Mouse (Mus musculus) liver, postnatal 0 days (tissue): ENCODE measurements around the gene Uqcr11. TPM values are rescaled to one million over a fixed set of nuclear protein-coding genes. Genes with fewer than 3 reads are reported as not detected.

Experiments
- ATAC-seq: fragments of 200-750 bp; cut with Nextera tagmentation; 2 replicates; pipeline ENCODE4 v1.8.0; 2017; ENCODE audit warnings: mild to moderate bottlenecking, moderate library complexity
- DNase-seq: peaks from one replicate; pipeline ENCODE4 v3.0.0-alpha.2; 2016
- H3K27ac ChIP-seq: fragments of 300-500 bp; sonication (generic); 2 replicates; pipeline ENCODE4 v1.5.1; 2014; ENCODE audit warnings: antibody characterized with exemption, moderate library complexity, mild to moderate bottlenecking, low read depth
- H3K27me3 ChIP-seq: fragments of 300-500 bp; sonication (generic); 2 replicates; pipeline ENCODE4 v1.6.1; 2014; ENCODE audit warnings: low read length, control low read depth, mixed read lengths; ENCODE audit not compliant: insufficient read depth
- H3K36me3 ChIP-seq: fragments of 300-500 bp; sonication (generic); replicated peaks from 2 replicates; pipeline ENCODE4 v1.6.1; 2014; ENCODE audit warnings: mild to moderate bottlenecking, control low read depth, low read length, moderate library complexity, mixed read lengths; ENCODE audit not compliant: insufficient read depth
- H3K4me1 ChIP-seq: fragments of 300-500 bp; sonication (generic); 2 replicates; pipeline ENCODE4 v1.6.1; 2014; ENCODE audit warnings: antibody characterized with exemption, mild to moderate bottlenecking, control low read depth; ENCODE audit not compliant: insufficient read depth
- H3K4me2 ChIP-seq: fragments of 300-500 bp; sonication (generic); 2 replicates; pipeline ENCODE4 v1.6.1; 2014; ENCODE audit warnings: low read depth, mild to moderate bottlenecking, low read length, moderate library complexity, mixed read lengths
- H3K4me3 ChIP-seq: fragments of 300-500 bp; sonication (generic); 2 replicates; pipeline ENCODE4 v1.5.1; 2014; ENCODE audit warnings: low read depth, low read length
- H3K9ac ChIP-seq: fragments of 300-500 bp; sonication (generic); replicated peaks from 2 replicates; pipeline ENCODE4 v1.6.1; 2014; ENCODE audit warnings: mild to moderate bottlenecking, moderate library complexity
- H3K9me3 ChIP-seq: fragments of 300-500 bp; sonication (generic); 2 replicates; pipeline ENCODE4 v1.6.1; 2016; ENCODE audit warnings: mild to moderate bottlenecking, control low read depth, low read length, mixed read lengths
- CTCF ChIP-seq: sonication (generic); IDR thresholded peaks from 2 replicates; pipeline ENCODE4 v1.5.1; 2016; ENCODE audit warnings: antibody characterized with exemption, low read depth
- EP300 ChIP-seq: IDR thresholded peaks from 2 replicates; pipeline ENCODE4 v1.6.1; 2016; ENCODE audit warnings: antibody characterized with exemption, low read depth, mild to moderate bottlenecking
- WGBS: fragments of 180-500 bp; shearing (Covaris S2); extraction: QIAGEN DNeasy Blood & Tissue Kit; methylation state at CpG from one replicate; pipeline ENCODE4 v1.1.7; 2014; ENCODE audit not compliant: insufficient replicate concordance; 5-methylcytosine and 5-hydroxymethylcytosine counted together
- polyA plus RNA-seq: library from polyadenylated mRNA; unstranded; fragments of >200 nt; fragmentation: Nextera tagmentation; extraction: Ambion mirVana; gene quantifications from 2 replicates; pipeline ENCODE4 v1.2.1, GENCODE M21; 2015

Gene Uqcr11
- polyA plus RNA-seq, 1 experiment from 2014 or later = 771 TPM

- Histone ChIP-seq H3K27ac (peak overlapping the region; percentile 87), H3K4me2 (peak overlapping the region; percentile 97), H3K9me3 (no peaks in the 10 kb centered on the region), H3K27me3 (no peaks in the 10 kb centered on the region), H3K9ac (peak overlapping the region; percentile 99), H3K4me3 (peak overlapping the region; percentile 100), H3K4me1 (peaks cover 40% of the 10 kb centered on the region), H3K36me3 (peaks cover 27% of the 10 kb centered on the region)
- ATAC-seq = peak; percentile 0; the same call in 1 of the 2 replicates
- under 1% methylated on average over 39 of the region's 60 CpGs for WGBS
- TF ChIP-seq CTCF = no peak
- no peak for TF ChIP-seq EP300
- DNase-seq = peak; percentile 63
Observed at GRCm38 (mm10) chr10:80432936-80433512, 26.4 kb upstream of the Uqcr11 start.

- peak overlapping the region; percentile 97 for H3K4me2 ChIP-seq
- ATAC-seq = no peak
- H3K9ac ChIP-seq = peak overlapping the region; percentile 99
- H3K27me3 ChIP-seq = no peaks in the 10 kb centered on the region
- peak overlapping the region; percentile 87 for H3K27ac ChIP-seq
- under 1% methylated on average over 4 of the region's 4 CpGs for WGBS
- peak overlapping the region; percentile 100 for H3K4me3 ChIP-seq
- no peaks in the 10 kb centered on the region for H3K9me3 ChIP-seq
- H3K4me1 ChIP-seq = peaks cover 40% of the 10 kb centered on the region
- peaks cover 33% of the 10 kb centered on the region for H3K36me3 ChIP-seq
- no peak for DNase-seq
- TF ChIP-seq EP300 (no peak), CTCF (no peak)
Observed at GRCm38 (mm10) chr10:80432387-80432785, 25.8 kb upstream of the Uqcr11 start.

GRCm38 (mm10) chr10:80431570-80432386 lies 25.1 kb upstream of the Uqcr11 start:
- ATAC-seq (no peak), DNase-seq (no peak)
- peaks cover 39% of the 10 kb centered on the region for H3K36me3 ChIP-seq
- 20% methylated on average over 15 of the region's 16 CpGs for WGBS
- peak overlapping the region; percentile 100 for H3K4me3 ChIP-seq
- H3K9ac ChIP-seq = peak overlapping the region; percentile 99
- no peaks in the 10 kb centered on the region for H3K9me3 ChIP-seq
- H3K27me3 ChIP-seq = no peaks in the 10 kb centered on the region
- peak overlapping the region; percentile 97 for H3K4me2 ChIP-seq
- peaks cover 37% of the 10 kb centered on the region for H3K4me1 ChIP-seq
- TF ChIP-seq CTCF = no peak
- no peak for TF ChIP-seq EP300
- H3K27ac ChIP-seq = peak overlapping the region; percentile 87

GRCm38 (mm10) chr10:80430375-80430980 lies 23.8 kb upstream of the Uqcr11 start:
- Histone ChIP-seq H3K4me2 (peak overlapping the region; percentile 97; the same call in 1 of the 2 replicates), H3K9me3 (no peaks in the 10 kb centered on the region; the same call in 1 of the 2 replicates), H3K9ac (0 out of 2 replicates have a peak overlapping the region, but pooled peaks have one; percentile 30), H3K4me1 (peaks cover 24% of the 10 kb centered on the region), H3K36me3 (peaks cover 49% of the 10 kb centered on the region), H3K4me3 (no peak overlapping the region), H3K27me3 (no peaks in the 10 kb centered on the region), H3K27ac (peak overlapping the region; percentile 87)
- WGBS = 69% methylated on average over 8 of the region's 8 CpGs
- peak; percentile 22; the same call in 1 of the 2 replicates for TF ChIP-seq CTCF
- TF ChIP-seq EP300 = no peak
- DNase-seq (no peak), ATAC-seq (no peak)

- TF ChIP-seq CTCF (no peak), EP300 (0 out of 2 replicates have a peak, but pooled peaks have one; percentile 30)
- no peak for ATAC-seq
- H3K4me2 ChIP-seq = no peak overlapping the region
- 87% methylated on average over 8 of the region's 8 CpGs for WGBS
- H3K4me1 ChIP-seq = peaks cover 17% of the 10 kb centered on the region
- H3K9me3 ChIP-seq = peaks cover 5% of the 10 kb centered on the region
- H3K27ac ChIP-seq = peak overlapping the region; percentile 87
- no peak for DNase-seq
- H3K36me3 ChIP-seq = peaks cover 56% of the 10 kb centered on the region
- H3K4me3 ChIP-seq = no peak overlapping the region
- no peaks in the 10 kb centered on the region for H3K27me3 ChIP-seq
- no peak overlapping the region for H3K9ac ChIP-seq
Observed at GRCm38 (mm10) chr10:80429800-80430199, 23.2 kb upstream of the Uqcr11 start.

- peaks cover 36% of the 10 kb centered on the region for H3K4me1 ChIP-seq
- WGBS = 98% methylated on average over 3 of the region's 3 CpGs
- TF ChIP-seq EP300 (no peak), CTCF (0 out of 2 replicates have a peak, but pooled peaks have one; percentile 31)
Observed at GRCm38 (mm10) chr10:80425041-80425440, 18.4 kb upstream of the Uqcr11 start.

More at GRCm38 (mm10) chr10:80425041-80425440, 18.4 kb upstream of the Uqcr11 start:
- H3K4me3 ChIP-seq = no peak overlapping the region
- H3K4me2 ChIP-seq = no peak overlapping the region
- peaks cover 75% of the 10 kb centered on the region for H3K36me3 ChIP-seq
- H3K9me3 ChIP-seq = peaks cover 5% of the 10 kb centered on the region
- DNase-seq (no peak), ATAC-seq (no peak)
- H3K9ac ChIP-seq = no peak overlapping the region
- H3K27ac ChIP-seq = peak overlapping the region; percentile 91; the same call in 1 of the 2 replicates
- H3K27me3 ChIP-seq = no peaks in the 10 kb centered on the region
